Mouse (Mus musculus) heart, postnatal 0 days (tissue): ENCODE data around the gene Hcfc2.

Experiments
- CTCF ChIP-seq: IDR thresholded peaks from 2 replicates; pipeline ENCODE4 v1.5.1; 2016; ENCODE audit warnings: antibody characterized with exemption, control low read depth, low read depth
- EP300 ChIP-seq: IDR thresholded peaks from 2 replicates; pipeline ENCODE4 v1.6.1; 2016; ENCODE audit warnings: antibody characterized with exemption, low read depth

GRCm38 (mm10) chr10:82777886-82778285 lies 81.9 kb downstream of the Hcfc2 start:
- no peak for TF ChIP-seq CTCF
- TF ChIP-seq EP300 = no peak
